Mouse (Mus musculus): ENCODE results near the gene Anxa2. TPM values are rescaled to one million over a fixed set of nuclear protein-coding genes. Genes with fewer than 3 reads are reported as not detected.

The Anxa2 gene
- polyA plus RNA-seq, 1 experiment: 791 TPM

GRCm38 (mm10) chr9:69507206-69507605, 53.8 kb downstream of the Anxa2 start:
- Histone ChIP-seq H3K4me1 (ENCODE audit: control insufficient read depth, insufficient read depth, insufficient read length, low read length) (no peaks in the 10 kb centered on the region), H3K27me3 (ENCODE audit: control insufficient read depth, insufficient read depth, low read length) (no peaks in the 10 kb centered on the region; the same call in 1 of the 2 replicates), H3K4me3 (ENCODE audit: low read depth, low read length) (no peak overlapping the region), H3K36me3 (ENCODE audit: control insufficient read depth, insufficient read depth, low read length) (no peaks in the 10 kb centered on the region), H3K27ac (ENCODE audit: insufficient read depth, low read depth, low read length) (no peak overlapping the region)
- WGBS: 46% methylated on average over 11 of the region's 11 CpGs
- no peak for TF ChIP-seq POLR2A (IDR thresholded peaks at IDR 0.05; ENCODE audit: low read depth, low read length)
- TF ChIP-seq CTCF (IDR thresholded peaks at IDR 0.05; ENCODE audit: extremely low read depth, insufficient read length, insufficient replicate concordance, low read depth, low read length): no peak

- WGBS: 53% methylated on average over 8 of the region's 8 CpGs
- H3K36me3 ChIP-seq (ENCODE audit: control insufficient read depth, insufficient read depth, low read length): no peaks in the 10 kb centered on the region
- no peak overlapping the region for H3K4me3 ChIP-seq (ENCODE audit: low read depth, low read length)
- no peaks in the 10 kb centered on the region for H3K4me1 ChIP-seq (ENCODE audit: control insufficient read depth, insufficient read depth, insufficient read length, low read length)
- TF ChIP-seq POLR2A (IDR thresholded peaks at IDR 0.05; ENCODE audit: low read depth, low read length): no peak
- no peaks in the 10 kb centered on the region; the same call in 1 of the 2 replicates for H3K27me3 ChIP-seq (ENCODE audit: control insufficient read depth, insufficient read depth, low read length)
- no peak overlapping the region for H3K27ac ChIP-seq (ENCODE audit: insufficient read depth, low read depth, low read length)
Observed at GRCm38 (mm10) chr9:69508016-69508415, 54.6 kb downstream of the Anxa2 start.

- TF ChIP-seq CTCF (IDR thresholded peaks at IDR 0.05; ENCODE audit: extremely low read depth, insufficient read length, insufficient replicate concordance, low read depth, low read length): no peak
- TF ChIP-seq POLR2A (IDR thresholded peaks at IDR 0.05; ENCODE audit: low read depth, low read length): no peak
- H3K27me3 ChIP-seq (ENCODE audit: control insufficient read depth, insufficient read depth, low read length): no peaks in the 10 kb centered on the region; the same call in 1 of the 2 replicates
- H3K36me3 ChIP-seq (ENCODE audit: control insufficient read depth, insufficient read depth, low read length): no peaks in the 10 kb centered on the region
- no peak overlapping the region for H3K4me3 ChIP-seq (ENCODE audit: low read depth, low read length)
- no peaks in the 10 kb centered on the region for H3K4me1 ChIP-seq (ENCODE audit: control insufficient read depth, insufficient read depth, insufficient read length, low read length)
- no peak overlapping the region for H3K27ac ChIP-seq (ENCODE audit: insufficient read depth, low read depth, low read length)
- WGBS: 26% methylated on average over 11 of the region's 11 CpGs
Observed at GRCm38 (mm10) chr9:69511881-69512590, 58.6 kb downstream of the Anxa2 start.

GRCm38 (mm10) chr9:69512726-69513125, 59.3 kb downstream of the Anxa2 start:
- no peak for TF ChIP-seq POLR2A (IDR thresholded peaks at IDR 0.05; ENCODE audit: low read depth, low read length)
- no peak for TF ChIP-seq CTCF (IDR thresholded peaks at IDR 0.05; ENCODE audit: extremely low read depth, insufficient read length, insufficient replicate concordance, low read depth, low read length)
- Histone ChIP-seq H3K4me3 (ENCODE audit: low read depth, low read length) (no peak overlapping the region), H3K27ac (ENCODE audit: insufficient read depth, low read depth, low read length) (no peak overlapping the region), H3K36me3 (ENCODE audit: control insufficient read depth, insufficient read depth, low read length) (no peaks in the 10 kb centered on the region), H3K27me3 (ENCODE audit: control insufficient read depth, insufficient read depth, low read length) (no peaks in the 10 kb centered on the region; the same call in 1 of the 2 replicates), H3K4me1 (ENCODE audit: control insufficient read depth, insufficient read depth, insufficient read length, low read length) (no peaks in the 10 kb centered on the region)
- WGBS: 86% methylated on average over 1 of the region's 1 CpGs

DNA sequence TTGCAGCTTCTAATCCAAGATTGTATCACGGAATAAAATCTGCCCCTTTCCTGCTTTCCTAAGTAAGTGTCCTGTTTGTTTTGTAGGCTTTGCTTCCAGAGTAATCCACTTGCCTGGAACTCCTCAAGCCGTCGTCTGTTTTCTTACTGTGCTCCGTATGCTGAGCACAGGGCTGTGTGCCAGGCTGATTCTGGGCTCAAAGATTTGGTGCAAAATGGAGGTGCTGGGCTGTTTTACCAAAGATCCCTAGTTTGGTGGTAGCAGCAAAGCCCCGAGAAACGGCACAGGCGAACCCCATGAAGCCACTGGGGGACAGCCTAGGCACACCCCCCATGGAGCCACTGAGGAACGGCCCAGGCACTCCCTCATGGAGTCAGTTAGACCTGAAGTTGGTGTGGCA, 60.8 kb downstream of the Anxa2 start:
- Histone ChIP-seq H3K4me3 (ENCODE audit: low read depth, low read length) (no peak overlapping the region), H3K27me3 (ENCODE audit: control insufficient read depth, insufficient read depth, low read length) (no peaks in the 10 kb centered on the region; the same call in 1 of the 2 replicates), H3K27ac (ENCODE audit: insufficient read depth, low read depth, low read length) (no peak overlapping the region), H3K4me1 (ENCODE audit: control insufficient read depth, insufficient read depth, insufficient read length, low read length) (no peaks in the 10 kb centered on the region), H3K36me3 (ENCODE audit: control insufficient read depth, insufficient read depth, low read length) (no peaks in the 10 kb centered on the region)
- WGBS: 70% methylated on average over 8 of the region's 8 CpGs
- no peak for TF ChIP-seq CTCF (IDR thresholded peaks at IDR 0.05; ENCODE audit: extremely low read depth, insufficient read length, insufficient replicate concordance, low read depth, low read length)
- no peak for TF ChIP-seq POLR2A (IDR thresholded peaks at IDR 0.05; ENCODE audit: low read depth, low read length)

DNA sequence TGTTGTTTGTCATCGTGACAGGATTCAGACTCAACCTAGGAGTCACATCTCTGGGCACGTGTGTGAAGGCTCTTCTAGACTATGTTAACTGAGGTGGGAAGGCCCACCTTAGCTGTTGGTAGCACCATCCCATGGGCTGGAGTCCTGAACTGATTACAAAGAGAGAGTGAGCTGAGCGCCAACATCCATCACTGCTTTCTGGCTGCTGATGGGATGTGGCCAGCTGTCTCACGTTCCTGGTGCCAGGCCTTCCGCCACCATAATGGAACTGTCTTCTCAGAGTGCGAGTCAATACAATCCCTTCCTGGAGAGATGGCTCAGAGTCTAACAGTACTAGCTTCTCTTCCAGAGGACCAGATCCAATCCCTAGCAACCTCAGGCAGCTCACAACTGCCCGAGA, 62.0 kb downstream of the Anxa2 start:
- 90% methylated on average over 7 of the region's 7 CpGs for WGBS
- TF ChIP-seq POLR2A (IDR thresholded peaks at IDR 0.05; ENCODE audit: low read depth, low read length) (no peak), CTCF (IDR thresholded peaks at IDR 0.05; ENCODE audit: extremely low read depth, insufficient read length, insufficient replicate concordance, low read depth, low read length) (no peak)
- Histone ChIP-seq H3K27ac (ENCODE audit: insufficient read depth, low read depth, low read length) (no peak overlapping the region), H3K4me3 (ENCODE audit: low read depth, low read length) (no peak overlapping the region), H3K36me3 (ENCODE audit: control insufficient read depth, insufficient read depth, low read length) (no peaks in the 10 kb centered on the region), H3K4me1 (ENCODE audit: control insufficient read depth, insufficient read depth, insufficient read length, low read length) (no peaks in the 10 kb centered on the region), H3K27me3 (ENCODE audit: control insufficient read depth, insufficient read depth, low read length) (no peaks in the 10 kb centered on the region; the same call in 1 of the 2 replicates)

DNA sequence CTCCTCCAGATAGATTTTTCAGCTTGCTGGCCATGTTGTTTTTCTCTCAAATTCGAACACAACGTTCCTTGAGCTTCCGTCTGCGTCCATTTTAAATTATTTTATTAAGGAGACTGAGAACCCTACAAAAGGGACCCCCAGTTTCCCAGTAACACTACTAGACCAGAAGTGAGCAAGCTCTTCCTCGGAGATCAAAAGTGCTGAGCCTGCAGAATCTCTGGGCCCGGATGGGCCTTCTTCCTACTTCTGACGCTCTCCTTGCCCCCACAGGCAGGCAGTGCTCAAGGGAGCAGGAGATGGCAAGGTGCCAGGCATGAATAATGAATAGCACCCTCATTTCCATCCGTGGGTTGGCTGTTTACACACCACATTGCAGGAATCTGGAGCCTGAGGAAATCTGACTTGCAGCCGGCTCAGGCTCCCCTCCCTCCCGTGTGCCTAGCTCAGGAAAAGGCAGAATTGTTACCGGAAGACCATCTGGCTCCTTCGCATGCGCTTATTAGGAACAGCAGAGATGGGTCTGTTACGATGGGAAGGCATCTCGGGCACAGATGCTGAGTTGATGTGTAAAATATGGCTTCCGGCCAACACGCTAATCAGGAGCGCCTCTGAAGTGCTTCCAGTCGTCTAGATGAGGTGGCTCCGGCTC, 64.1 kb downstream of the Anxa2 start:
- WGBS: 59% methylated on average over 20 of the region's 20 CpGs
- Histone ChIP-seq H3K27me3 (ENCODE audit: control insufficient read depth, insufficient read depth, low read length) (no peaks in the 10 kb centered on the region), H3K4me3 (ENCODE audit: low read depth, low read length) (no peak overlapping the region), H3K4me1 (ENCODE audit: control insufficient read depth, insufficient read depth, insufficient read length, low read length) (no peaks in the 10 kb centered on the region), H3K36me3 (ENCODE audit: control insufficient read depth, insufficient read depth, low read length) (no peaks in the 10 kb centered on the region), H3K27ac (ENCODE audit: insufficient read depth, low read depth, low read length) (no peak overlapping the region)
- TF ChIP-seq POLR2A (IDR thresholded peaks at IDR 0.05; ENCODE audit: low read depth, low read length): no peak
- no peak for TF ChIP-seq CTCF (IDR thresholded peaks at IDR 0.05; ENCODE audit: extremely low read depth, insufficient read length, insufficient replicate concordance, low read depth, low read length)

Other genes with a start within 250 kb of the Anxa2 start
- 0.38 and 0.46 TPM in 2 replicates for gene Ice2, start 55.7 kb upstream of the Anxa2 start, polyA plus RNA-seq (2012; rRNA removed)

All from small intestine, adult 2 months (tissue).